Mouse (Mus musculus): ENCODE data around the gene Arhgap25.

DNA sequence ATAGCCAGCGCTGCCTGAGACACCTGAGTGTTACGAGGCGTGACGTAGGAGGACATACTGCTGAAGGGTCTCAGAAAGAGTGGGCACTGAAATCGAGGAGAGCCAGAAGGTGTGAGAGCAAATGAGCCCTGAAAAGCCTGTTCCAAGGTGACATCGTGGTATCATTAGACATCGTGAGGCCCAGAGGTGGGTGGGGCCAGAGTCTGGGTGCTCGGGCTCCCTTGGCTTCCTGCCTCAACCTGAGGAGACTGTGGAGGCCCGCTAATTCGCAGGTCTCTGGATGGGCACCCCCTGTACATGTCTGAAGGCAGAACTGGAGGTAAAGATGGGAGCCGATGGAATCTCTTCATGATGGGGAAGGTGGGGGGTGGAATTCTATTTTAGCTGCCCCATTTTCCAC lies 13.2 kb downstream of the Arhgap25 start:
- TF ChIP-seq CTCF (IDR thresholded peaks at IDR 0.05; ENCODE audit: low read depth, low read length) (no peak), POLR2A (IDR thresholded peaks at IDR 0.05; ENCODE audit: borderline replicate concordance, low read depth, low read length) (no peak)

All from bone marrow macrophage, adult 2 months (primary cell).